Mouse (Mus musculus): ENCODE results near the gene Phc2.

DNA sequence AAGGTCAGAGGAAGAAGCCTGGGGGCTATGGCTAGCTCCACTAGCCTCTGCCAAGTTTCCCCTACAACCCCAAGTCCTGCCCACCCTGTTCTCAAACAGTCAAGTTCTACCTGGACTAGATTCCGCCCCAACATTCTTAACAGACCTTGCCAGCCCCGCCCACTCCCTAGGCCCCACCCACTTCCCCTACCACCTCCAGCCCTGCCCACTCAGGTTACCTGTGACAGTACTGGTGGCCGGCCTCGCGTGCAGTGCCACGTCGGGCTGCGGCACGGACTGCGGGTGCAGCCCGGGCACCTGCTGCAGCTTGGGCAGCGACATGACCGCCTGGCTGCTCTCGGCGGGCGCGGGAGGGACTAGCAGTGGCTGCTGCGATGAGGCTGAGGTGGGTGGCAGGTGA lies 135.1 kb downstream of the Phc2 start:
- TF ChIP-seq CTCF (IDR thresholded peaks at IDR 0.05 in 2 of 3, conservative IDR thresholded peaks at IDR 0.05 in 1 of 3; ENCODE audit: control insufficient read depth in 1 of 3, insufficient read depth in 1 of 3, low read depth in 2 of 3, low read length in 3 of 3, poor library complexity in 1 of 3, severe bottlenecking in 1 of 3), result no peak
- TF ChIP-seq POLR2A (IDR thresholded peaks at IDR 0.05; ENCODE audit: control insufficient read depth in 1 of 2, insufficient read depth in 1 of 2, low read depth in 1 of 2, low read length in 2 of 2, poor library complexity in 1 of 2), result no peak
- TF ChIP-seq RCOR1 (IDR thresholded peaks at IDR 0.05; ENCODE audit: low read depth, low read length), result no peak
- no peak for TF ChIP-seq USF1 (IDR thresholded peaks at IDR 0.05; ENCODE audit: low read depth, low read length)
- no peak for TF ChIP-seq MAZ (IDR thresholded peaks at IDR 0.05; ENCODE audit: low read depth, low read length)

Data from MEL (cell line).